Mouse (Mus musculus): ENCODE data around the gene Unc13a. TPM values are rescaled to one million over a fixed set of nuclear protein-coding genes. Genes with fewer than 3 reads are reported as not detected.

The Unc13a gene
- total RNA-seq, 2 experiments from 2014 or later, result 226 to 246 TPM

DNA sequence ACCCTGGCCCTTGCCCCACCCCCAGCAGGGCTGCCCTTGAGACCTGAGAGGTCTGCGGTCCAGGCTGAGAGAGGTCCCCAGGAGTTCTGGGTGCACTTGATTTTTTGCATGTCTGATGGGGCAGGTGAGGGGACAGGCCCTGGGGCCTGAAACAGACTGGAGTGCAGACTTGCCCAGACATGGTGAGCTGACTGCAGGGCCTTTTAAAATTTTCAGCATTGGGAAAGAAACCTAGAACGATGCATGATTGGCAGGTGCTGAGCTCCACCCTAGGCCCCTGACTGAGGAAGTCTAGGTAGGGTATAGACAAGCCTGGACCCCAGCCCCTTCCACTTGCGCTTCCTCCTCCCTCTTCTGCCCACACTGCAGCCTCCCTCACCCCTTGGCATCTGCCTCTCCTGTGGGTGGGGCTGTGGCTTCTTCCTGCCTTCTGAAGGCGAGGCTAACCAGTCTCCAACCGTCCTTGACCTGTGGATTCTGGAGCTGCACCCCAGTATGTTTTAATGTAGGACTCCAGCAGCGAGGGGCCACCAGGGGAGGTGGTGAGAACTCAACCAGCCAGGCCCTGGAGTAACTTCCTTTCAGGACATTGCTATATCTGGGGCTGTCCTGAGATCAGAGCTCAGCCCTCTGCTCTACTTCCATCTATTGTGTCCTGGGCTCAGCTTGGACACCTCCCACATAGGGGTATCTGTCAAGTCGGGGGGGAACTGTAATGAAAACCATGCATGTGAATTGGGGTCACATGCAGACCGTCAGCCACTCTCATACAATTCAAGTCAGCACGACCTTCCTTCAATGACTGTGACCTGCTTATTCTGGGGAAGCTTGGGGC is 44.1 kb downstream of the Unc13a start:
- no peak for DNase-seq (ENCODE audit: low spot score in 2 of 2)

DNA sequence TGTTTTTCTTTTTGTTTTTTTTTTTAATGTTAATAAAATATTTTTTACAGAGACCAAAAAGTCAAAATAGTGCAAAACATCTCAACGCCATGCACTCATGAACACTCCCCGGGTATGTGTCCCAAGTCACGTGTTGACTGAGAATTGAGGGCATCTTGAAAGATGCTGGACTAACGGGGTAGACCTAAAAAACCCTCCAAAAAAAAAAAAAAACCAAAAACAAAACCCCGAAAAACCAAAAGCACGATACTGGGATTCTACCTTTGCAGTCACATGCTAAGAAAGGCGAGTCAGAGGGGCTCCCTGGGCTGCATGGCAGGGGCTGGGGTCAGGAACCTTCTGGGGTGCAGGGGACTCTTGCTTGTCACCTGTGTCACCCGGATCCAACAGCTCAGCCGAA is 44.8 kb downstream of the Unc13a start:
- no peak for DNase-seq (ENCODE audit: low spot score in 2 of 2)

DNA sequence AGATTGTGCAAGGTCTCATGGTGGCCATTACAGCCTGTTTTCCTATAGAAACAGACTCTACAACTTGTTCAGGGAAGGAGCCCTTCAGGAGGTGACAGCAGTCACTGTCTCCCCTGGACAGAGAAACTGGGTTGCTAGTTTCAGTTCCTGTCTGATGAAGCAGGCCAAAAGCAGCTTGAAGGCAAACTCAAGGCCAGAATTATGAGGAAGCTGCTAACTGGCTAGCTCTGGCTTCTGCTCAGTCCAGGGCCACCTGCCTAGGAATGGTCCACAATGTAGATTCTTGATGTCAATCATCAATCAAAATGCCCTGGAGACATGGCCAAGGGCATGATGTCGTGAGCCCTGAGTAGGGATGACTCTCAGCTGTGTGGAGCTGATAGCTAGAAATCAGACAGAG is 46.5 kb downstream of the Unc13a start:
- no peak for DNase-seq (ENCODE audit: low spot score in 2 of 2)

DNA sequence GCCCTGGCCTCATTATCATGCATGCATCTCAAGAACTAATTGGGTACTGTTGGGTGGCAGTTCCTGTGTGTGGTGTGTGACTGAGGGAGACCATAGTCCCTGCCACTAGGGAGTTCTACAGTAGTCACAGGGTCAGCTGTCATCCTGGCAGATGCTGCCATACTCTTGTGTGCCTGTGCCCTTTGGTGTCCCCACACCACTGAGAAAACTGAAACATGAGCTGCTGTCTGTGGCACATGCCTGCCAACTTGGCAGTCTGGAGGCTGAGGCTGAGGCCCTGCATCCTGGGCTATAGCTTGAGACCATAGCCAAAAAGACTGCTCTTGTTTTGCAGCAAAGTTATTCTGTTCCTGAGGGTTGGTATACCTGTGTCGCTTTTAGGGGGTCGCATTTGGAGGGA is 51.8 kb downstream of the Unc13a start:
- no peak for DNase-seq (ENCODE audit: low spot score in 2 of 2)

DNA sequence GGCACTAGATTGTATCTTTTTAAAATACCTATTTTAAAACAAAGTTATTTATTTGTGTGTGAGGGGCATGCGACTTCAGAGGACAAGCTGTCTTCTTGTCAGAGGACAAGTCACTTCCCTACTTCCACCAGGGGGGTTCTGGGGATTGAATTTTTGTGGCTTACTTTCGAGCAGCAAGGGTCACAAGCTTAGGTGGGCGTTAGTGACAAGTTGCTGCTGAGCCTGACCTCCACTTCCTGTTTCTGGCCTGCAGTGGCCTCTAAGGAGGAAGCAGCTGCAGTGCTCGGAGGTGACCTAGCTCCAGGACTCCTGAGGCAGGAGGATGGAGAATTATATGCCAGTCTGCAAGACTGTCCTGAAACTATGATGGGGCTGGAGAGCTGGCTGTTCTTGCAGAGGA is 58.1 kb downstream of the Unc13a start:
- no peak for DNase-seq (ENCODE audit: low spot score in 2 of 2)

DNA sequence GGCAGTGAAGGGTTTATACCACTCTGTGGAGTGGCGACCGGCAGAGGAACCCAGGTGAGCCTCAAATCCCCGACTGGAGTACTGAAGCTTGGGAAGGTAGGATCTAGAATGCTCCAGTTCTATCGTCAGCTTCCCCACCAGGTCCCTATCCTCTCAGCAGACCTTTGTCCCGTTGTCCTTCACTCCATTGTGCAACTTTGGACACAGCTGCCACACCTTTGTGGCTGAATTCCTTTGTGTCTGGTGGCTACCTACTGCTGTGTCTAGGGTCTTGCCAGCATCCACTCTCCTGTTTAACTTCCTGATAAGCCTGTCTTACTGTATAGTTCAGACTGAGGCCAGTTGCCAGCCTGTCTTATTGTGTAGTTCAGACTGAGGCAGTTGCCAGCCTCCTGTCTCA is 59.4 kb downstream of the Unc13a start:
- DNase-seq (ENCODE audit: low spot score in 2 of 2), result no peak

DNA sequence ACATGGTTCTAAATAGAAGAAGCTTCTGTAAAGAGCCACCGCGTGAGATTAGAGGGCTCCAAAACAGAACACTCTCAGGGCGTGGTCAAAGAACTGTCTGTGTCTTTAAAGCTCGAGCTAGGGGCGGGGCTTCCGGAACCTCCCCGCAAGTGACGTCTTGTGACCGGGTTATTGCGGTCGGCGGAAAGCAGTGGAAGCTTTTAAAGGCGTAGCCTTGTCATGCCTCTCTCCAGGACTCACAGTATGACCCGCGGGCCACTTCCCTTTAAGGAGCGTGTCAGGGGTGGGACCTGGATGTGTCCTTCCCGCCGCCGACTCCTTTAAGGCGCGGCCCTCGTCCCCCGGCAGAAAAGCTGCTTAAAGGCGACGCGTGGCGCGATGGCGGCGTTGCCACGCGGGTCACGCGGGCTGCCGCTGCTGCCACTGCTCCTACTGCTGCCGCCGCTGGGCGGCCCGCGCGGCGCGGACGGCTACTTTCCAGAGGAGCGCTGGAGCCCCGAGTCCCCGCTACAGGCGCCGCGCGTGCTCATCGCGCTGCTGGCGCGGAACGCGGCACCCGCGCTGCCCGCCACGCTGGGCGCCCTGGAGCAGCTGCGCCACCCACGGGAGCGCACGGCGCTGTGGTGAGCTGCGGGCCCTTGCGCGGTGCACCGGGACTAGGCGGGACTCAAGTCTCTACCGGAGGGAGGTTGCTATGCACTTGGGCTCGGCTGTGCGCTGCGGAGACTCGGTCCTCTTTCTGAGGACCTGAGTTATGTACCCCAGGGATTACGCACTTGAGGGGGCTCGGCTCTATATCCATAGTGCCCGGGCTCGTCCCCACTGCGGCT is 60.5 kb downstream of the Unc13a start, which contains the start of gene Colgalt1:
TSS of gene Colgalt1 (plus strand) at position 177 of the 830 bp plus-strand sequence.
- peak; percentile 97 to 99 for DNase-seq (ENCODE audit: low spot score in 2 of 2)

DNA sequence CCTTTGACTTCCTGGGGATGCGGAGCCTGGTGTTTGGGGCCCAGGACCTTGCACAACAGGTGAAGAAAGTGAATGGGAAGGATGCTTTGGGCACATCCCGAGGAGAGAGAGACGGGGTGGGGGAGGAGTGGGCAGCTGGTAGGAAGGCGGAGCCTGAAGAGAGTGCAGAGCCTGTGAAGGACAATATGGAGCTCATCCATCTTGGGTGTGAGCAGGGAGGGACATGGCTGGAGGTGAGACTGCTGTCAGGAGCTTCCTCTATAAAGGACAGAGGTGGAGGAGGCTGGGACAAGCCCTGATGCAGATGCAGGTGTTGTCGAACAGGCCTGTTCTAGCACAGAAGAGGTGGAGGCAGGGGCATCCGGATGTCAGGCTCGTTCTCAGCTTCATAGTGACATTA is 67.5 kb downstream of the Unc13a start:
- DNase-seq (ENCODE audit: low spot score in 2 of 2), result no peak

DNA sequence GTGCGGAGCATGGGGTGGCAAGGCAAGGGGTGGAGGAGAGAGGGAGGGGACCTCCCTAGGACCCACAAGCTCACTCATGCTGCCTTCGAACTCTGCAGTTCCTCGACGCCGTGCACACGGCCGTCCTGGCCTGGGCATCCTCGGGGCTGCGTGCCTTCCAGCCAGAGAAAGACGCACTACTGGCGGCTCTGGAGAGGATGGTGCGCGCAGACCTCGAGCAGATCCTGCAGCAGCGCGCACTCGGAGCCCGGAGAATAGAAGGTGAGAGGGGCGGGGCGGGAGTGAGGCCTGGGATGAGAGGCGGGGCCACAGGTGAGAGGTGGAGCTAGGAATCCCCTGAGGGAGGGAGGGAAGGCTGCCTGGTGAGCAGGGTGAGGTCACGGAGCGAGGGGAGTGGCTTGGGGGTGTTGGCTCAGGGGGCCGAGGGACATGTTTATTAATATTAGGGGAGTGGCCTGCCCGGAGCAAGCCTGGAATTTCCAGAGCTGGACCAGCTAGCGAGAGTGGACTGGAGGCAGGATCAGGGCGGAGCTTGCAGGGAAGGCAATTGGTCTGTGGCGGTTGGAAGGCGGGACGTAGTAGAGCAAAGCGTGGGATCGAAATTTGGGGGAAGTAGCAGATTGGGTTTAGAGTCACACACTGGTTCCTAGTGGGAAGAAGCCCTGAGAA is 68.8 kb downstream of the Unc13a start:
- peak; percentile 47 to 69 for DNase-seq (ENCODE audit: low spot score in 2 of 2)

DNA sequence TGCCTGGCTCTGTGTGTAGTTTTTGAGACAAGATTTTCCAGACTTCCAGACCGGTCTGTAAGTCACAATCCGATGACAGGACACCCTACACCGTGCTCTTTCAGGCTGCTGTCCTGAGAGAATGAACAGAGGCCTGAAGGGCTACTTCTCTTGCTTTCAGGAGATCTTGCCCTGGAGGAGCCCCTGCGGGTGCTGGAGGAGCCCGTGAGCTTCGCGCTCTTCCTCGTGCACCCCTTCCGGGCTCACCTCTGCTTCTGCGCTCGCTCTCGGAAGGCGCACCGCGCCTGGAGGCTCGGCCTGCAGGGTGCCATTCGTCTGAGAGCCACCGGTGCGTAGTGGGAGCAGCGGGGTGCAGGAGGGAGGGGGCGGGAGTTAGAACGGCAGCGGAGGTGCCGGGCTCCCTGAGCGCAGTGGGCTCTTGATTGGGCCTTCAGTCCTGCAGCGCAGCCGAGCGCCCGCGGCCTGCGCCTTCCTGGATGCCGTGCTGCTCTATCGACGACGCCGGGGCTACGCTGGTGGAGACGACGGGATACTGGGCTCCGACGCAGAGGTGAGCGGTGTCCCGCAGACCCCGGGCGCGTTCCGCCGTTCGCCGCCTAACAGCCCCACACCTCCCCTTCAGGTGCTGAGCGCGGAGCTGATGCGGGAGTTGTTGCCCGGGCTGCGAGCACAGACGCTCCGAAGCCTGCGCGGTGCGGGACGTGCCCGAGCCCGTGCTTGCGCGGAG is 69.5 kb downstream of the Unc13a start:
- no peak for DNase-seq (ENCODE audit: low spot score in 2 of 2)

DNA sequence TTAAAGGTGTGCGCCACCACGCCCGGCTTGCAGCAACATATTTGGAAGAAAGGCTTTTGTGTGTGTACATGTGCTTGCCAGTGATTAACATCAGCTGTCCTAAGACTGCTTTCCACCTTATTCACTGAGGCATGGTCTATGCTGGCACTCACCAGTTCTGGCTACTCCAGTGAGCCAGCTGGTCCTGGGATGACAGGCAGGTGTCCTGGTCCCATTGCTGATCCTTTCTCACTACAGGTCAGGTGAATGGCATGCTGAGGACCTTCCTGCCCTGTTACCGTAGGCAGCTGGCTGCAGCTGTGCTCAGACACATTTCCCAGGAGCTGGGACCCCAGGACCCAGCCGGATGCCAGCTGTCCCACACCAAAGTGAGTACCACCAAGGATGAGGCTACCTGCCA is 72.7 kb downstream of the Unc13a start:
- DNase-seq (ENCODE audit: low spot score in 2 of 2), result no peak

DNA sequence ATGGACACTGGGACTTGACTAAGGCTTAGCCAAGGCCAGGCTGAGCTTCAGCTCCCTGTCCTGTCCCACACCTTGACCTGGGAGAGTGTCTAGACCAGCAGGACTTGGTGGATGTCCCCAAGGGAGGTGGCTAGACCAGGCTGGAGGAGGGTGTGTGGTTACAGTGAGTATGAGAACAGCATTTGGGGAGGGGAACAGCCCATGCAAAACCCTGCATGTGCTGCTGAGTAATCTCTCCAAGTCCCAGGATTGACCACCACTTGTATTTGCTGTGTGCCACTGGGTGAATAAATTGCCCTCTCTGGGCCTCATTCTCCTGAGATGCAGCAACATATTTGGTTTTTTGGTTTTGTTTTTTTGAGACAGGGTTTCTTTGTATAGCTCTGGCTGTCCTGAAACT is 73.2 kb downstream of the Unc13a start:
- DNase-seq (ENCODE audit: low spot score in 2 of 2), result no peak

DNA sequence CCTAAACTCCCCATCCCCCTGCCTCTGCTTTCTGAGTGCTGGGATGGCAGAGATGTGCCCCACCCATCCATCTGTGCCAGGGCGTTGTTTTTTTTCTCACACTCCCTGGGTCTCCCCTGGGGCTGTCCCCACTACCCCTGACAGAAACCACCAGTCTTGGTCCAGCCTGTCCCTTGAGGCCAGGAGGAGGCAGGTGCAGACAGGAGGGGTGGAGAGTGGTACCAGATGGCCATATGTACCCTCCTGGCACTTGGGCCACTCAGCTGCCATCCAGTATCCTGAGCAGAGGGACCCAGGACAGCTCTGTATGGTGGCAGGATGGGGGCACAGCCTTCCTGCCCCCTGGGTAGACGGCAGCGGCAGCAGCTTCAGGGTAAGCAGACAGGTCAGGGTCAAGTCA is 74.1 kb downstream of the Unc13a start, which contains the start of gene Fam129c:
TSS of gene Fam129c (plus strand) at position 198 of the 400 bp plus-strand sequence.
- no peak for DNase-seq (ENCODE audit: low spot score in 2 of 2)

DNA sequence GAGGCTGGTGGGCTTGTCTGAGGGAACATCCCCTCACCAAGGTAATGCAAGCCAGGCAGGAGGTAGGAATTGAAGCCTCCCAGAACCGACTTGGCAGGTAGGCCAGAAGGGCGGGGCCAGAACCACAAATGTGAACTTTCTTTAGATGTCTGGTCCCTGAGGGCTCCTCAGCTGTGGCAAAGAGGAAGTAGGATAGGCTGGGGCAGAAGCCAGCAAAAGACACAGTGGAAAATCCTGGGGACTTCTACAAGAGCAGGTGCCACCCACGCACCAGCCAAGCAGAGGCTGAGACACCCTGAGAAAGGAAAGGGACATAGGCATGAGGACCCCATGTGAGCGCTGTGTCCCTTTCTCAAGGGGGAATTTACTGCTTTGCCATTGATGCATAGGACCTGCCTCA is 74.8 kb downstream of the Unc13a start:
- no peak for DNase-seq (ENCODE audit: low spot score in 2 of 2)

DNA sequence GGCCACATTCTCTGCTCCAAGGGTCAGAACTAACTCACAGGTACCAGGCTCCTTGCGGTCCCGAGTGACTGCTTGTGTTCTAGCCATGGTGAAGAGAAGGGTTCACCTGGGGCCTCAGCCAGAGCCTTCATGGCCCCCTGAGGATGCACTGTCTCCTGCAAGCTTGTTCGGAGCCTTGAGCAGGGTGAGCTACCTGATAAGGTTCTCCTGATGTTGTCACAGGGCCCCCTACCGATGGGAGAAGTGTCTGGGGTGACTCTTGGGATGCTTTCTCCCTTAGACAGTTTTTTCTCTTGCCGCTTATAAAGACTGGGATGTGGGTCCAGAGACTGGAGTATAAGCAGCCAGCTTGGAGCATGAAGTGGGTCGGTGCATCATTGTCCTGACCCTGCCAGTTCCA is 75.2 kb downstream of the Unc13a start:
- no peak for DNase-seq (ENCODE audit: low spot score in 2 of 2)

DNA sequence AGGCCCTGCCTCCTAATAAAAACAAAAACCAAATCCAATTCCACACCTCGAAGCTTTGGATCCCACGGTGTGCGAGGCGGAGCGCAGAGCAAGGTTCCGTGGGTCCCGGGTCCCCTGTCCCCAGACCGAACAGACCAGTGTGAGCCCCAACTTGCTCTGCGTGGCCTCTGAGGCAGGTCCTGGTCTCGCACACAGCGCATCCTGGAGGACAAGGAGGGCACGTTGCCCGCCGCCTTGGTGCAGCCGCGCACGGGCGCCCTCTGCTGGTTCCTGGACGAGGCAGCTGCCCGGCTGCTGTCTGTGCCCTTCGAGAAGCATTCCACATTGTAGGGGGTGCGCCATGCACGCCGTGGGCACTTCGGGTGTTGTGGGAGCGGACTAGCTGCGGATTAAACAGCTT is 75.7 kb downstream of the Unc13a start:
- peak; percentile 77 to 94 for DNase-seq (ENCODE audit: low spot score in 2 of 2)

DNA sequence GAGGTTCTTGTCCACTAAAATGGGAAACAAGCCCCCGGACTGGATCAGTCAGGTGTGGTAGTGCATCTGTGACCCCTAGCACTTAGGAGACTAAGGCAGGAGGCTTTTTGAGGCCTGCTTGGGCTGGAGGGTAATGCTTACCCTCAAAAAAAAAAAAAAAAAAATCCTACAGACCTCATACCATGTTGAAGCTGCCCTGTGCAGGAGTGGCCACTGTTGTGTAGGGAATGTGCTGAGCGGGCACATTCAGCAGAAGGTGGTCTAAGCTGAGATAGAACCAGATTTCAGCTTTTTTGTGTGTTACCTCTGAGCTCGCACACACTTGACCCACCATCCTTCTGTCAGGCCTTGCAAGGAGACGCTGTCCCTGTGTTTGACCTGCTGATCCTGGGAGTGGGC is 77.2 kb downstream of the Unc13a start:
- no peak for DNase-seq (ENCODE audit: low spot score in 2 of 2)

DNA sequence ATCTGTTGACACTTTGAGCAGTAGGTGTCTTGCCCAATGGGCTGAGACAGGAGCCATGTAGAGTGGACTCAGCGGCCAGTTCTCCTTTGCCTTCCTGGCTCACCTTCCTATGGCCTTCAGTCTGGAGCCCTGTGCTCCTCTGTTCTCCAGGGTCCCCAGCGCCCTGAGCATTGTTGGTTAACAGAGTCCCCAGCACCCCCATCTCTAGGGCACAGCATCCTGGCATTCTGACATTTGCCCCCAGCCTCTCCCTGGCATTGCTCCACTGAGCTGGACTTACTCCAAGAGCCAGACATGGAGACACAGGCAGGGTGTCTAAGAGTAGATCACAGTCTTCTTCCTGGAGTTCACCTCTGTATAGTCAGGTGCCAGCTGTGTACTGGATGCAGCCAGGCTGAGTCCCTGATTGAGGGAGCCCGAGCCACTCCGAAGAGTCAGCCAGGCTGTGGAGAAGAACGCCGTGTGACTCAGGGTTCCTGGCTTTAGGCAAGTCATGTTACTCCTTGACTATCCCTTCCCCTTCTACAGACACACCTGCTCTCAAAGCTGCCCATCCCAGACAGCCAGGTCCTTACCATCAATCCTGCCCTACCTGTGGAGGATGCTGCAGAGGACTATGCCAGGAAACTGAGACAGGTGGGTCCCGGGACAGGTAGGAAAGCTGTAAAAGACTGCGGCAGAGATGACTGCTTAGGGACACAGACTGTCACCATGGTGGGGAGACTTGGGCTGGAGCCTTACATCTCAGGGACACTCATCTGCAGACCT is 77.8 kb downstream of the Unc13a start:
- no peak for DNase-seq (ENCODE audit: low spot score in 2 of 2)

DNA sequence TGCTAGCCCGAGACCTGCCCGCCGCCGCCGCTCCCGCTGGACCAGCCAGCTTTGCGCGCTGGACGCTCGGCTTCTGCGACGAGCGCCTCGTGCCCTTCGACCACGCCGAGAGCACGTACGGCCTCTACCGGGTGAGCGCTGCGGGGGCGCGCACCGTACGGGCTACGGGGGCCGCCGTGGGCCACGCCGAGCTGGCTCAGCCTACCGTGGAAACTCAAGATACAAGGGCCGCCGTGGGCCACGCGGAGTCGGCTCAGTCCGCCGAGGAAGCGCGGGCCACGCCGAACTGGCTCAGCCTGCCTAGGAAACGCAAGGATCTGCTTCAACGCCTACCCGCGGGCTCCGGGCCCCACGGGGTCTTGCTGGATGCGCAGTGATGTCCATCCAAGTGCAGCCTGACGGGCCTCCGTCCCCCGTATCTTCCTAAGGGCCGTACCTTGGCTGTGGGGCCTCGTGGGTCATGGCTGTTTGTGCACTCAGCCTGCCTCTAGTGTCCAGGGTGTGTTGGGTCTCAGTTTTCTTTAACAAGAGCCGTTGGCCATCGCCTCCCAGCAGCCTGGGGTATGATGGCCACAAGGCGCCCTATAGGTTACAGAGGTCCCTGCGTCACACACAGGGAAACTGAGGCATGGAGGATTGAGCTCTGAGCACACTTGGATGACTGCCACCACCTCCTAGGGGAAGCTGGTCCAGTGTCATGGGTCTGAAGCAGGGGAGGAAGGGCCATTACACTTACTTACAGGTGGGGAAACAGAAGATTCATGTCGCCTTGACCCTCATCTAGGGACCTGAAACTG is 79.0 kb downstream of the Unc13a start:
- DNase-seq (ENCODE audit: low spot score in 2 of 2), result peak; percentile 91 to 95

Measured in layer of hippocampus, adult 18-20 months (tissue).